ENCODE assay signal across 21 mouse cellular contexts in genomic region chr19:26843896-26844295, GRCm38 (mm10). TPM values are rescaled to one million over a fixed set of nuclear protein-coding genes. Genes with fewer than 3 reads are reported as not detected.
DNase-seq lines count a peak whose midpoint lies in the region; ATAC-seq and TF ChIP-seq lines count a peak whose summit lies in the region.
"Had no signal": no experiment of that assay in that cellular context is flagged by ENCODE, and none has a peak within 500 bp of the region (broad histone marks: within the 10 kb centered on the region; RNA-seq: fewer than 3 reads in every experiment).

No protein-coding gene starts in this region.

- H3K9me3 ChIP-seq in midbrain, embryonic 10.5 days (replicated peaks): peaks cover 3% of the 10 kb centered on the region; the same call in 1 of the 2 replicates
- H3K9me3 ChIP-seq in midbrain, postnatal 0 days (ENCODE audit: low read length): no peaks in the 10 kb centered on the region
- H3K9me3 ChIP-seq in forebrain, embryonic 12.5 days: peaks cover under 1% of the 10 kb centered on the region; the same call in 1 of the 2 replicates
- no peaks in the 10 kb centered on the region for H3K9me3 ChIP-seq in hindbrain, embryonic 13.5 days
- H3K9me3 ChIP-seq in midbrain, embryonic 16.5 days (replicated peaks; ENCODE audit: control insufficient read depth, low read length, poor library complexity, severe bottlenecking): no peaks in the 10 kb centered on the region
- H3K9me3 ChIP-seq: liver, embryonic 12.5 days had no signal

- peaks cover 34% of the 10 kb centered on the region for H3K4me1 ChIP-seq in midbrain, embryonic 10.5 days
- peaks cover 6% of the 10 kb centered on the region; the same call in 1 of the 2 replicates for H3K4me1 ChIP-seq in midbrain, postnatal 0 days (ENCODE audit: insufficient read depth, low read length)
- H3K4me1 ChIP-seq in forebrain, embryonic 12.5 days: peaks cover 32% of the 10 kb centered on the region
- H3K4me1 ChIP-seq in hindbrain, embryonic 13.5 days (replicated peaks): peaks cover 17% of the 10 kb centered on the region
- peaks cover 20% of the 10 kb centered on the region for H3K4me1 ChIP-seq in midbrain, embryonic 16.5 days (ENCODE audit: control insufficient read depth, insufficient read depth, low read length)

- H3K4me3 ChIP-seq in midbrain, embryonic 10.5 days: no peak overlapping the region
- no peak overlapping the region for H3K4me3 ChIP-seq in midbrain, postnatal 0 days (ENCODE audit: low read depth, low read length)
- H3K4me3 ChIP-seq in forebrain, embryonic 12.5 days (replicated peaks): no peak overlapping the region
- no peak overlapping the region for H3K4me3 ChIP-seq in hindbrain, embryonic 13.5 days
- no peak overlapping the region for H3K4me3 ChIP-seq in midbrain, embryonic 16.5 days (ENCODE audit: low read depth, low read length)
- H3K4me3 ChIP-seq: erythroblast, embryonic 14.5 days; gastrocnemius, adult 2 months; liver, embryonic 12.5 days had no signal

- peak overlapping the region; percentile 94 for H3K27ac ChIP-seq in midbrain, embryonic 10.5 days (replicated peaks)
- no peak overlapping the region for H3K27ac ChIP-seq in midbrain, postnatal 0 days (ENCODE audit: low read depth, low read length)
- H3K27ac ChIP-seq in forebrain, embryonic 12.5 days: peak overlapping the region; percentile 98
- peak overlapping the region; percentile 19; the same call in 1 of the 2 replicates for H3K27ac ChIP-seq in hindbrain, embryonic 13.5 days
- H3K27ac ChIP-seq in midbrain, embryonic 16.5 days (ENCODE audit: low read length): peak overlapping the region; percentile 96
- H3K27ac ChIP-seq: gastrocnemius, adult 2 months; liver, embryonic 12.5 days had no signal

- no peak overlapping the region for H3K9ac ChIP-seq in midbrain, postnatal 0 days (replicated peaks; ENCODE audit: low read length, poor library complexity, severe bottlenecking)
- no peak overlapping the region for H3K9ac ChIP-seq in forebrain, embryonic 12.5 days
- no peak overlapping the region for H3K9ac ChIP-seq in hindbrain, embryonic 13.5 days
- H3K9ac ChIP-seq in midbrain, embryonic 16.5 days (ENCODE audit: low read depth, low read length): no peak overlapping the region
- H3K9ac ChIP-seq: liver, embryonic 12.5 days had no signal

- no peaks in the 10 kb centered on the region for H3K36me3 ChIP-seq in midbrain, embryonic 10.5 days
- H3K36me3 ChIP-seq in midbrain, postnatal 0 days (ENCODE audit: insufficient read depth, low read length): no peaks in the 10 kb centered on the region
- no peaks in the 10 kb centered on the region for H3K36me3 ChIP-seq in forebrain, embryonic 12.5 days (replicated peaks)
- H3K36me3 ChIP-seq in hindbrain, embryonic 13.5 days: no peaks in the 10 kb centered on the region
- no peaks in the 10 kb centered on the region for H3K36me3 ChIP-seq in midbrain, embryonic 16.5 days (ENCODE audit: control insufficient read depth, insufficient read depth, low read length)
- H3K36me3 ChIP-seq: G1E; liver, embryonic 12.5 days had no signal

- no peak for ATAC-seq in midbrain, postnatal 0 days (ENCODE audit: low FRiP score)
- no peak for ATAC-seq in forebrain, embryonic 12.5 days (ENCODE audit: low FRiP score)
- no peak for ATAC-seq in hindbrain, embryonic 13.5 days (ENCODE audit: low FRiP score)
- no peak for ATAC-seq in midbrain, embryonic 16.5 days
- ATAC-seq: intestine, embryonic 16.5 days; liver, embryonic 12.5 days had no signal

- DNase-seq in midbrain, embryonic 10.5 days (ENCODE audit: low spot score): no peak
- no peak for DNase-seq in midbrain, postnatal 0 days (ENCODE audit: low spot score)
- no peak for DNase-seq in thymus, postnatal 0 days (ENCODE audit: low spot score)
- DNase-seq in frontal cortex, postnatal 10 days (ENCODE audit: low spot score in 2 of 2): no peak
- DNase-seq: adrenal gland, adult 2 months; cerebellum, adult 2 months; gastrocnemius, adult 2 months; heart, postnatal 10 days; kidney, postnatal 36 days; left cerebral cortex, postnatal 4 days had no signal

- H3K27me3 ChIP-seq in midbrain, embryonic 10.5 days (ENCODE audit: low read depth, poor library complexity, severe bottlenecking): peaks cover 6% of the 10 kb centered on the region; the same call in 1 of the 2 replicates
- no peaks in the 10 kb centered on the region for H3K27me3 ChIP-seq in midbrain, postnatal 0 days (ENCODE audit: insufficient read depth, low read length)
- no peaks in the 10 kb centered on the region for H3K27me3 ChIP-seq in forebrain, embryonic 12.5 days
- no peaks in the 10 kb centered on the region for H3K27me3 ChIP-seq in hindbrain, embryonic 13.5 days
- H3K27me3 ChIP-seq in midbrain, embryonic 16.5 days (ENCODE audit: control insufficient read depth, insufficient read depth, low read depth, low read length): no peaks in the 10 kb centered on the region
- H3K27me3 ChIP-seq: liver, embryonic 12.5 days had no signal

- no peak for TF ChIP-seq CTCF in midbrain, postnatal 0 days (IDR thresholded peaks at IDR 0.05)

- 86% methylated on average over 6 of the region's 6 CpGs for WGBS in midbrain, embryonic 10.5 days
- WGBS in midbrain, postnatal 0 days: 64% methylated on average over 6 of the region's 6 CpGs
- WGBS in forebrain, embryonic 12.5 days: 86% methylated on average over 6 of the region's 6 CpGs
- WGBS in hindbrain, embryonic 13.5 days: 78% methylated on average over 6 of the region's 6 CpGs
- 72% methylated on average over 6 of the region's 6 CpGs for WGBS in midbrain, embryonic 16.5 days

- H3K4me2 ChIP-seq in midbrain, postnatal 0 days (ENCODE audit: low read depth, low read length, poor library complexity, severe bottlenecking): no peak overlapping the region
- H3K4me2 ChIP-seq in forebrain, embryonic 12.5 days: no peak overlapping the region
- no peak overlapping the region for H3K4me2 ChIP-seq in hindbrain, embryonic 13.5 days
- H3K4me2 ChIP-seq in midbrain, embryonic 16.5 days (ENCODE audit: low read length): no peak overlapping the region
- H3K4me2 ChIP-seq: liver, embryonic 12.5 days had no signal

RNA-seq across cellular contexts. Expression of gene Gm815, which starts 41.8 kb away (rescaled TPM):
- not detected in 2 replicates for polyA plus RNA-seq in midbrain, embryonic 10.5 days (2016; fragmentation: Nextera tagmentation; extraction: Ambion mirVana)
- not detected in 2 replicates for total RNA-seq in midbrain, postnatal 0 days (2014; rRNA removed)
- polyA plus RNA-seq in midbrain, postnatal 0 days (2015; fragmentation: Nextera tagmentation; extraction: Ambion mirVana): not detected in 2 replicates
- polyA plus RNA-seq in forebrain, embryonic 12.5 days (2016; fragmentation: Nextera tagmentation; extraction: Ambion mirVana): not detected in 2 replicates
- polyA plus RNA-seq in hindbrain, embryonic 13.5 days (2015; fragmentation: Nextera tagmentation; extraction: Ambion mirVana): not detected in 2 replicates
- not detected in 2 replicates for polyA plus RNA-seq in midbrain, embryonic 16.5 days (2015; fragmentation: Nextera tagmentation; extraction: Ambion mirVana)
- polyA plus RNA-seq in thymus, postnatal 0 days (2015; fragmentation: Nextera tagmentation; extraction: Ambion mirVana): not detected in 2 replicates
- total RNA-seq: adrenal gland, adult 2 months; common myeloid progenitor, adult 5-6 weeks; G1E; gastrocnemius, adult 2 months; heart, postnatal 10 days; layer of hippocampus, postnatal 25 days; left cerebral cortex, postnatal 4 days; megakaryocyte-erythroid progenitor cell, adult 5-6 weeks had no signal
- polyA plus RNA-seq: adrenal gland, adult 2 months; cerebellum, adult 2 months; erythroblast, embryonic 14.5 days; G1E; intestine, embryonic 16.5 days; liver, embryonic 12.5 days; neural tube, embryonic 11.5 days had no signal
